Mouse (Mus musculus): ENCODE measurements at regions not wholly inside any gene's neighbourhood (a gene's known extent, or its start where the extent isn't known, plus 50 kb on each side); places are given as distances from the start of the nearest gene placed in this dataset.

- DNase-seq, result no peak
Measured at GRCm38 (mm10) chr15:36884671-36885365, 122.8 kb downstream of the Zfp706 start.

- DNase-seq, result no peak
Measured at GRCm38 (mm10) chr15:36884074-36884473, 123.5 kb downstream of the Zfp706 start.

- DNase-seq, result no peak
Measured at GRCm38 (mm10) chr15:36883156-36883555, 124.4 kb downstream of the Zfp706 start.

- peak; percentile 83 for DNase-seq
Measured at GRCm38 (mm10) chr15:36881576-36881975, 126.0 kb downstream of the Zfp706 start.

- DNase-seq, result no peak
Measured at GRCm38 (mm10) chr15:36880602-36881001, 127.0 kb downstream of the Zfp706 start.

- no peak for DNase-seq
Measured at GRCm38 (mm10) chr15:36879587-36879986, 128.0 kb downstream of the Zfp706 start.

DNA sequence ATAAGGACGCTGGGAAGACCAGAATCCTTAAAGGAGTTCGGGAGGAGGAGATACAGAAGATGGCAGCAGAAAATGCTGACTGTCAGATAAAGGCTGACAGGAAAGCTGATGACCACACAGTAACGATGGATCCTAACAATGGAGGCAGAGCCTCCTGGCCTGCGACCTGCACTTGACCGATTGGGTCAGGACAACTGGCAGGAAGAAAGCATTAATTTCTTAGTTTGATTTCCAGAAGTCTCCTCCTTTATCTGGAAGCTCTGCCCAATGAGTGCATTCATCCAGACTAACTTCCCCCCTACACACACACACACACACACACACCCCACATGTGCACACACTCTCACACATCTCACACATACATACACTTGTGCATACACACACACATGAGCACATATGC, 128.6 kb downstream of the Zfp706 start:
- no peak for DNase-seq

GRCm38 (mm10) chr15:36878276-36878675, 129.3 kb downstream of the Zfp706 start:
- DNase-seq, result no peak

- no peak for DNase-seq
Measured at GRCm38 (mm10) chr15:36877501-36877900, 130.1 kb downstream of the Zfp706 start.

GRCm38 (mm10) chr15:36875980-36876778, 131.4 kb downstream of the Zfp706 start:
- DNase-seq, result no peak

DNA sequence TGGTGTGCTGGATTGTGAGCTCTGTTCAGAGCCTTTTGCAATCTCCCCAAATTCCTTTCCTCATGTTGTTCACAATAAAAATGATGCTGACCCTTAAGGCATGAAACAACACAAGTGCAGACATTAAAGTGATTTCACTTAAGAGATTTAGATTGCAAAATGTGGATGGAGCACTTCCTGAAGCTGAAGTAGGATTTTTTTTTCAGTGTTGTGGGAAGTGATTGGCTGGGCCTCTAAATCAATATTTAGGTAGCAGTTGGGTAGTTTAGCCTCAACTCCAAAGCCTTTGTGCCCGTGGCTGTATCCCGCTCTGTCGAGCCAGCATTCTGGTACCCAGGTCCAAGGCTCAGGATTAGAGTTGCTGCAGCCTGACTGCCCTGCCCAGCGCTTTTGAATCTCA, 133.0 kb downstream of the Zfp706 start:
- no peak for DNase-seq

DNA sequence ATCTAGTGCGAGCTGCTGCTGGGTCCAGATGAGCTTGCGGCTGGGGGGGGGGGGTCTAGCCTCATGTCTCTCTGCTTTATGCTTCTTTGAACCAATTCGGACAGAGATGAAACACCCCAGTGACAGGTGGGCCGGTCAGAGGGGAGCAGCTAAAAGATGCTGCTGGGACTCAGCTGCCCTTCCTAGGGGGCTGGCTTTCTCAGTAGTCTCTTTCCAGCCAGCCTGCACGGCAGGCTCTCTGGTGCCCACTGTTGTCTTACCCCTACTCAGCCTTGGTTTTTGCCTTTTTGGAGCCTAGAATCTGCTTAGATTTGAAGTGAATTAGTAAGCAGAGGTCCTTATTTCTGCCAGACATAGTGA, 133.7 kb downstream of the Zfp706 start:
- DNase-seq, result no peak

GRCm38 (mm10) chr15:36873058-36873883, 134.3 kb downstream of the Zfp706 start:
- DNase-seq, result peak; percentile 93

GRCm38 (mm10) chr15:36872566-36872965, 135.0 kb downstream of the Zfp706 start:
- DNase-seq, result no peak

DNA sequence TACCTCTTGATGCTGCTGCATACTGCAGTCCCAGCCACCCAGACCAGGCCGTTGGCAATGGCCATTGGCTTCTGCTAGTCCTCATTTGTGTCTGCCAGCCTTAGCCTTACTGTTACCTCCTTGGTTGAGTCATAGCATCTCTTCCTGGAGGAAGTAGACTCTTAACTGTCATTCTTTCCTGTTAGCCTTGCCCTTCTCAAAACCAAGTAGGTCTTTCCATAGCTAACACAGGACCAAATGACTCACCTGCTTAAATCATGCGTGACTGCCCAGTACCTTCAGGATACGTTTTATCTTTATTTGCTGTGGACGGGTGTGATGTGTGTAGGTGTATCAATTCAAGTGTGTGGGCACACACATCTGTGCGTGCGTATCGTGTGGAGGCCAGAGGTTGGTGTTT, 136.9 kb downstream of the Zfp706 start:
- DNase-seq, result no peak

GRCm38 (mm10) chr15:36870094-36870493, 137.5 kb downstream of the Zfp706 start:
- no peak for DNase-seq

DNA sequence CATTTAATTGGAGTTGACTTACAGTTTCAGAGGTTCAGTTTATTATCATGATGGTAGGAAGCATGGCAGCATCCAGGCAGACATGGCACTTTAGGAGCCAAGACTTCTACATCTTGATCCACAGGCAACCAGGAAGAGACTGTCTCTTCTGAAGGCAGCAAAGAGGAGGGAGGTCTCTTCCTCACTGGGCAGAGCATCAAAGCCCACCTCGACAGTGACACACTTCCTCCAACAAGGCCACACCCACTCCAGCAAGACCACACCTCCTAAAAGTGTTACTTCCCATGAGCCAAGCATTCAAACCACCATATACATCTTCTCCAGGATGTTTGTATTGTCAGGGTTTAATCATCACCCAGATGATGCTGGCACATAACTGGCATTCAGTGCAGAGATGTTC, 141.5 kb downstream of the Zfp706 start:
- no peak for DNase-seq

GRCm38 (mm10) chr15:36865332-36865731, 142.2 kb downstream of the Zfp706 start:
- DNase-seq, result no peak

DNA sequence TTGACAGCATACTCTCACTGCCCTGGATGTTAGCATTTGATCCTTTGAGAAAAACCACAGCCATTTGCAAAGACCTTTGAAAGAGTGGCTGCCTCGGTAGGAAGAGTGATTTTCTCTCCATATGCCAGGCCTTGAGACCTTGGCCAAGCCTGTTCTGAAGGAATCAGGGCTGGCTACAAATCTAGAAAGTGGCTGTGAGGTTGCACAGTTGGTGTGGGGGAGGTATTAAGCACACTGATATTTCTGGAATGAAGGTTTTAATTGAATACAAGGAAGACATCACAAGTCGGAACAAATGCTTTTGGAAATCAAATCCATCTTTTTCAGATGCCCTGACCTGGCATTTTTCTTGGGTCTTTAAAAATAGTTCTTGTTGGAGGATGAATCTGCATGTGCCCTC, 143.5 kb downstream of the Zfp706 start:
- no peak for DNase-seq

- DNase-seq, result no peak
Measured at GRCm38 (mm10) chr15:36858711-36859110, 148.9 kb downstream of the Zfp706 start.

- no peak for DNase-seq
Measured at GRCm38 (mm10) chr15:36857622-36858021, 150.0 kb downstream of the Zfp706 start.

- DNase-seq, result no peak
Measured at GRCm38 (mm10) chr15:36855550-36856131, 151.9 kb downstream of the Zfp706 start.

- DNase-seq, result no peak
Measured at GRCm38 (mm10) chr15:36854900-36855321, 152.7 kb downstream of the Zfp706 start.

All from kidney, adult 9 months (tissue).